20 mouse cellular contexts compared by ENCODE assay signal in genomic region chr3:52931956-52932355, GRCm38 (mm10).
"Had no signal": no experiment of that assay in that cellular context is flagged by ENCODE, and none has a peak within 500 bp of the region (broad histone marks: within the 10 kb centered on the region; RNA-seq: fewer than 3 reads in every experiment).

No protein-coding gene starts in this region.

- ATAC-seq: intestine, embryonic 16.5 days; liver, postnatal 0 days; lung, postnatal 0 days; midbrain, embryonic 15.5 days had no signal

- H3K4me3 ChIP-seq: limb, embryonic 12.5 days; limb, embryonic 15.5 days; midbrain, embryonic 12.5 days; midbrain, embryonic 15.5 days; neural tube, embryonic 12.5 days; neural tube, embryonic 15.5 days had no signal

- H3K27me3 ChIP-seq: limb, embryonic 15.5 days; neural tube, embryonic 12.5 days; neural tube, embryonic 15.5 days had no signal

- H3K27ac ChIP-seq: limb, embryonic 12.5 days; limb, embryonic 15.5 days; liver, embryonic 14.5 days; macrophage; midbrain, embryonic 12.5 days; midbrain, embryonic 15.5 days; neural tube, embryonic 12.5 days; neural tube, embryonic 15.5 days; stomach, postnatal 0 days had no signal

- DNase-seq: kidney, adult 18-20 months; kidney, adult 9 months; kidney, postnatal 14 days; kidney, postnatal 4 days; liver, postnatal 0 days; lung, embryonic 14.5 days; right cerebral cortex, adult 18-20 months; right cerebral cortex, postnatal 14 days; right cerebral cortex, postnatal 4 days had no signal

- H3K9me3 ChIP-seq: limb, embryonic 12.5 days; limb, embryonic 15.5 days; midbrain, embryonic 12.5 days; midbrain, embryonic 15.5 days; neural tube, embryonic 12.5 days; neural tube, embryonic 15.5 days had no signal

- H3K4me1 ChIP-seq: limb, embryonic 12.5 days; limb, embryonic 15.5 days; midbrain, embryonic 12.5 days; neural tube, embryonic 12.5 days; neural tube, embryonic 15.5 days had no signal

- H3K36me3 ChIP-seq: limb, embryonic 12.5 days; limb, embryonic 15.5 days; midbrain, embryonic 12.5 days; midbrain, embryonic 15.5 days; neural tube, embryonic 12.5 days; neural tube, embryonic 15.5 days had no signal
